Mouse (Mus musculus): ENCODE measurements around the gene Nup62. TPM values are rescaled to one million over a fixed set of nuclear protein-coding genes. Genes with fewer than 3 reads are reported as not detected.
A peak's percentile ranks its signal among the peaks of the same experiment; 100 is the strongest.

Gene Nup62
- polyA plus RNA-seq, 1 experiment from 2014 or later = 52.3 TPM

GRCm38 (mm10) chr7:44839491-44840191 lies 23.8 kb downstream of the Nup62 start:
- no peak overlapping the region for H3K27ac ChIP-seq (replicated peaks)
- peaks cover 13% of the 10 kb centered on the region for H3K4me1 ChIP-seq
- H3K36me3 ChIP-seq = peaks cover 39% of the 10 kb centered on the region
- 1% methylated on average over 58 of the region's 58 CpGs for WGBS
- H3K9me3 ChIP-seq = no peaks in the 10 kb centered on the region
- peak overlapping the region; percentile 38 for H3K9ac ChIP-seq (replicated peaks)
- peak overlapping the region; percentile 49 for H3K4me2 ChIP-seq (replicated peaks)
- peak overlapping the region; percentile 34 for H3K4me3 ChIP-seq
- peaks cover 24% of the 10 kb centered on the region for H3K27me3 ChIP-seq
- peak; percentile 67 for ATAC-seq (replicated peaks)

DNA sequence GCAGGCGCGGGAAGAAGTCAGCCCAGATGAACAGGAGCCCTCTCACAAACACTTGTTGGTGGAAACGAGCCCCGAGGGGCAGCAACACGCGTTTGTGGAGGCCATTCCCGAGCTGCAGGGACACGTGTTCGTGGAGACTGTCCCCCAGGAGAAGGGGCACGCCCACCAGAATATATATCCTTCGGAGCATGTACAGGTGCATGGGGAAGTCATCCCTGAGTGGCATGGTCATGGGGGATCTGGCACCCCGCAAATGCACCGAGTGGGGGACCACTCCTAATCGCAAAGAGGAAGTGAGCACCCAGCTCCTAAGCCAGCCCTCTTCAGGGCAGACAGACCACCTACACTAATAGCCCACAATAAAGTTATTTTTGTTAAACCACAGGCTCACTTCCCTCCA lies 24.5 kb downstream of the Nup62 start:
- WGBS = 58% methylated on average over 14 of the region's 14 CpGs
- Histone ChIP-seq H3K36me3 (peaks cover 46% of the 10 kb centered on the region), H3K4me3 (0 out of 2 replicates have a peak overlapping the region, but pooled peaks have one; percentile 34), H3K9ac (replicated peaks) (no peak overlapping the region), H3K27ac (replicated peaks) (no peak overlapping the region), H3K9me3 (no peaks in the 10 kb centered on the region), H3K27me3 (peaks cover 24% of the 10 kb centered on the region), H3K4me2 (replicated peaks) (peak overlapping the region; percentile 49; the same call in 1 of the 2 replicates), H3K4me1 (peaks cover 13% of the 10 kb centered on the region)
- no peak for ATAC-seq (replicated peaks)

- 93% methylated on average over 8 of the region's 8 CpGs for WGBS
- no peak for ATAC-seq (replicated peaks)
- H3K36me3 ChIP-seq = peaks cover 60% of the 10 kb centered on the region
- no peak overlapping the region for H3K4me2 ChIP-seq (replicated peaks)
- H3K27ac ChIP-seq (replicated peaks) = no peak overlapping the region
- H3K27me3 ChIP-seq = peaks cover 24% of the 10 kb centered on the region
- no peak overlapping the region for H3K9ac ChIP-seq (replicated peaks)
- no peaks in the 10 kb centered on the region for H3K9me3 ChIP-seq
- peaks cover 17% of the 10 kb centered on the region for H3K4me1 ChIP-seq
- H3K4me3 ChIP-seq = no peak overlapping the region
Measured at GRCm38 (mm10) chr7:44841825-44842463, 26.1 kb downstream of the Nup62 start.

- Histone ChIP-seq H3K4me1 (peaks cover 19% of the 10 kb centered on the region), H3K27ac (replicated peaks) (no peak overlapping the region), H3K9me3 (no peaks in the 10 kb centered on the region), H3K36me3 (peaks cover 60% of the 10 kb centered on the region), H3K4me2 (replicated peaks) (no peak overlapping the region), H3K9ac (replicated peaks) (no peak overlapping the region), H3K27me3 (peaks cover 9% of the 10 kb centered on the region), H3K4me3 (no peak overlapping the region)
- WGBS = 93% methylated on average over 10 of the region's 10 CpGs
- no peak for ATAC-seq (replicated peaks)
Measured at GRCm38 (mm10) chr7:44845006-44845405, 29.1 kb downstream of the Nup62 start.

GRCm38 (mm10) chr7:44846804-44847203 lies 30.9 kb downstream of the Nup62 start:
- WGBS = 87% methylated on average over 7 of the region's 7 CpGs
- no peaks in the 10 kb centered on the region for H3K9me3 ChIP-seq
- H3K27me3 ChIP-seq = no peaks in the 10 kb centered on the region; the same call in 1 of the 2 replicates
- H3K4me2 ChIP-seq (replicated peaks) = no peak overlapping the region
- H3K36me3 ChIP-seq = peaks cover 50% of the 10 kb centered on the region
- ATAC-seq (replicated peaks) = no peak
- no peak overlapping the region for H3K4me3 ChIP-seq
- H3K27ac ChIP-seq (replicated peaks) = no peak overlapping the region
- no peak overlapping the region for H3K9ac ChIP-seq (replicated peaks)
- peaks cover 28% of the 10 kb centered on the region for H3K4me1 ChIP-seq

DNA sequence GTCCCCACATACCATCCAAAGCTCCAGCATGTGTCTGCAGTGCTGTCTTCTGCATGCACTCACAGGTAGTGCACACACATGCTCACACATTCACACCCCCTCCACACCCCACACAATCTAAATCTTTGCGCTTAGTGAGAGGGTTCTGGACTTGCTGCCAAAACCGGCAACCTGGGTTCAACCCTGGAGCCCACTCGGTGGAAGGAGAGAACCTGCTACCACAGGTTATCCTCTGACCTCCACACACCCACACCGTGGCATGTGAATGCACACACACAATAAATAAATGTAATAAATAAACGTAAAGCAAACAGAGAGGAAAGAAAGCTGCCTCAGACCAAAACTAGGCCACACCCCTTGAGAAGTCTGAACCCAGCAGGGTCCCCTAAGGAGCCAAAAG lies 31.9 kb downstream of the Nup62 start:
- no peak for ATAC-seq (replicated peaks)
- Histone ChIP-seq H3K27ac (replicated peaks) (peak overlapping the region; percentile 100), H3K4me2 (replicated peaks) (peak overlapping the region; percentile 60), H3K4me3 (peak overlapping the region; percentile 78), H3K9ac (replicated peaks) (peak overlapping the region; percentile 53), H3K36me3 (peaks cover 40% of the 10 kb centered on the region), H3K4me1 (peaks cover 28% of the 10 kb centered on the region), H3K9me3 (no peaks in the 10 kb centered on the region), H3K27me3 (no peaks in the 10 kb centered on the region)
- 77% methylated on average over 5 of the region's 5 CpGs for WGBS

GRCm38 (mm10) chr7:44848561-44849415 lies 32.9 kb downstream of the Nup62 start, which contains the start of the genes Akt1s1 and Tbc1d17:
Gene Akt1s1 (plus strand): TSS chr7:44848991.
Gene Tbc1d17 (minus strand): TSS chr7:44849079.
- Histone ChIP-seq H3K4me2 (replicated peaks) (peak within 1 kb of the TSS; percentile 60), H3K27ac (replicated peaks) (peak within 1 kb of the TSS; percentile 100), H3K9me3 (no peaks in the 10 kb centered on the region), H3K9ac (replicated peaks) (peak within 1 kb of the TSS; percentile 76), H3K4me3 (peak within 1 kb of the TSS; percentile 78), H3K4me1 (peaks cover 37% of the 10 kb centered on the region), H3K36me3 (peaks cover 30% of the 10 kb centered on the region), H3K27me3 (no peaks in the 10 kb centered on the region)
- ATAC-seq (replicated peaks) = peak; percentile 89
- under 1% methylated on average over 54 of the region's 54 CpGs for WGBS

DNA sequence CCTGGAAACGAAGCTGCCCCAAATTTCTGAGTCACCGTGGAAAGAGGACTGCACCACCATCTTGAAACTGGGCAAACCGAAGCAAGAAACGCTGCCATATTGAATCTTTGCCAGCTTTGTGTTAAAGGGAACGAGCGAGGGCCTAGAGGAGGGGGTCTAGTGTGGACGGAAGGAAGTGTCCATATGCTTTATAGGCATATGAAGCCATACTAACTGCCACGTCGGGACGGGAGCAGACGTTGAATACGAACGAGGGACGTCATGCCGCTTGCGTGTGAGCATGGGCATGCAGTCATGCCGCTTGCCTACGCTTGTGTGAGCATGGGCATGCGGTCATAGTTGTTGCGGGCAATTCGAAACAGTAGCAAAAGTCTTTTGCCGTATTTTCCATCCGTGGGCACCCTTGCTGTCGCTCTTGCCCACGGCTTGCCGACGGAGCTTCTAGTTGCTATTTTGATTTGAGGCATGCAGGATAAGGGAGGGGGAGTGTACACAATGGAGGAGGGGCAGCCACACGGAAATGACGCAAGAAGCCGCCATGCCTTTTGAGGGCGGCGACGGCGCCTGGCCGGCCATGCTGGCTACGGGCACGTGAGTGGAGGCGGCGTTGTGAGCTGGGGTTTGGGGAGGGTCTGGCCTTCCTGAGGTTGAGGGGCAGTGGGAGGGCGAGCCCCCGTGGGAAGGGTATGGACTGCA lies 33.7 kb downstream of the Nup62 start:
- peak; percentile 73 for ATAC-seq (replicated peaks)
- peaks cover 22% of the 10 kb centered on the region for H3K36me3 ChIP-seq
- H3K4me3 ChIP-seq = peak overlapping the region; percentile 78
- peak overlapping the region; percentile 60 for H3K4me2 ChIP-seq (replicated peaks)
- peak overlapping the region; percentile 100 for H3K27ac ChIP-seq (replicated peaks)
- H3K4me1 ChIP-seq = peaks cover 45% of the 10 kb centered on the region
- no peaks in the 10 kb centered on the region for H3K27me3 ChIP-seq
- H3K9ac ChIP-seq (replicated peaks) = peak overlapping the region; percentile 76
- H3K9me3 ChIP-seq = no peaks in the 10 kb centered on the region
- WGBS = under 1% methylated on average over 41 of the region's 41 CpGs

DNA sequence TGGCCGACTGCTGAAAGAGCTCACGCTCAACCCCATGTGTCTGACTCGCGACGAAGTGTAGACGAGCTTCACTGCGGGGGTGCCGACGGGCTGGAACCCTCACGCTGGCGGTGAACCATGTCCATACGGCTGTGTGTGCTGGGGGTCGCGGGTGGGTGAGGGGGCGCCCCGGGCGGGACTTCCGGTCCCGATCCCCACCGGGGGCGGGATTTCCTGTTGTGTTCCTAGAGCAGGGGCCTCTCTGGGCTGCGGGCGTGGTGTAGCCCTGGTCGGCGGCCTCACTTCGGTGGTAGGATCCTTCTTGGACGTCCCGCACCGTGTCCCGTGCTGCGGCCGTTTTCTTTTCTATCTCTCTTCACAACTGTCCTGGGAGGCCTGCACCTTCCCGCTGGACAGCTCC lies 34.3 kb downstream of the Nup62 start:
- Histone ChIP-seq H3K27ac (replicated peaks) (peak overlapping the region; percentile 100), H3K4me3 (peak overlapping the region; percentile 78), H3K4me2 (replicated peaks) (peak overlapping the region; percentile 60), H3K36me3 (peaks cover 16% of the 10 kb centered on the region), H3K4me1 (peaks cover 51% of the 10 kb centered on the region), H3K27me3 (no peaks in the 10 kb centered on the region), H3K9me3 (no peaks in the 10 kb centered on the region), H3K9ac (replicated peaks) (peak overlapping the region; percentile 76)
- peak; percentile 33 for ATAC-seq (replicated peaks)
- WGBS = 2% methylated on average over 33 of the region's 33 CpGs

- Histone ChIP-seq H3K27me3 (no peaks in the 10 kb centered on the region), H3K4me3 (peak overlapping the region; percentile 78), H3K4me1 (peaks cover 55% of the 10 kb centered on the region), H3K9me3 (no peaks in the 10 kb centered on the region), H3K4me2 (replicated peaks) (peak overlapping the region; percentile 60), H3K36me3 (peaks cover 8% of the 10 kb centered on the region), H3K9ac (replicated peaks) (peak overlapping the region; percentile 76), H3K27ac (replicated peaks) (no peak overlapping the region)
- no peak for ATAC-seq (replicated peaks)
- WGBS = 80% methylated on average over 8 of the region's 8 CpGs
Measured at GRCm38 (mm10) chr7:44850789-44851624, 35.1 kb downstream of the Nup62 start.
